Mouse (Mus musculus): ENCODE measurements at regions not wholly inside any gene's neighbourhood (a gene's known extent, or its start where the extent isn't known, plus 50 kb on each side); places are given as distances from the start of the nearest gene placed in this dataset.

DNA sequence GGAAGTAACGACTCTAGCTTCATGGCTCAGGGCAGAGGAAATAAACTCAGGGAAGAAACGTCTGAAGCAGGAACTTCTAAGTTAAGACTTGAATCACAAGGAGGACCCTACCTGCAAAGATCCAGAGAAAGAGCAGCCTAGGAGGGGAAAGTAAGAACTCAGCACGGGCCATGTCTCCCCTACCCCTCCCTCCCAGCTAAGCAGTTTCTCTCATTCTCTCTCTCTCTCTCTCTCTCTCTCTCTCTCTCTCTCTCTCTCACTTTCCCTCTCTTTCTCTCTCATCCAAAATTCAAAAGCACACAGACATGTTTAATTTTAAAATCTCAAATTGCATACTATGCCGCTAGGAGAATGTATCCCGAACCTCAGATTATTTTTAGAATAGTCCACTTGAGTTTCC lies 267.3 kb downstream of the Dhx15 start:
- DNase-seq (ENCODE audit: low read depth, low spot score) = no peak

DNA sequence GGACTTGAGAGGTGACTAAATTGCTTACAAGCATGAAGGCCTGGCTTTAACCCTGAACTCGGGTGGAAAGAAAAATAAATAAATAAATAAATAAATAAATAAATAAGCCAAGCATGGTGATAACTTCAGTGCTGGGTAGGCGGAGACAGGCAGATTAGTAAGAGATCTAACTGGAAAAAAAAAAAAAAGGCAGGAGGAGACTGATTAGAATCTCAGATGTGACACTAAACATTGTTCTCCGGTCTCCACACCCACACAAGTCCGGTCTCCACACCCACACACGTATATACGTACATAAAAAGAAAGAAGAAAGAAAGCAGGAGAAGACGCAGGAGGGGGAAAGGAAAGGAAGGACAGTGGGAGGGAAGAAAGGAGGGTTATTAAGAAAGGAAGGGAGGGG lies 267.8 kb downstream of the Dhx15 start:
- DNase-seq (ENCODE audit: low read depth, low spot score) = no peak

DNA sequence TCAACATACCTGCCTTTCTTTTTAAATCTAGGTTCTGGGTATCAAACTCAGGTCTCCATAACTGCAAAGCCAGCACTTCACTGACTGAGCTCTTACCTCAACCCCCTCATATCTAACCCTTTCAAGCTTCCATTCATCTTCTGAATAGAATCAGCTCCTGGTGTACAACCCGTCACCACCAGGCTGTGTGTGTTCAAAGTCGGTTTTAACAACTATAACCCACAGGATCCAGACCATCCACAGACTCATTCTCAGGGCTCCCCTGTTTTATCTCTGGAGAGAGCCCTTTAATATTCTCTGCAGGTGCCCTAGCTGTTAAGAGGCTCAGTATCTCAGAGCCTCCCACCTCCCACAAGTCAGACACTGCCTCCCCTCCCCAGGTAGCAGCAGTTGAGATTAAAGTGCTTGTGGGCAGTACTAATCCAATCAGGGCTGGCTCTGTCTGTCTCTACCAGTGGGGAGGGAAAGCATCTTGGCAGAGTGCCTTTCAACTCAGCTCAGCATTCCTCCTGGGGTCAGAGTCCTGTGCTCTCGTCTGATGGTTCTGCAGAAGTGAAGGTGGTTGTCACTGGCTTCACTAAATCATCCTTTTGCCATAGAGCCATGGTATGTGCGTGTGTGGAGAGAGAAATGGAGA lies 272.4 kb downstream of the Dhx15 start:
- no peak for DNase-seq (ENCODE audit: low read depth, low spot score)

DNA sequence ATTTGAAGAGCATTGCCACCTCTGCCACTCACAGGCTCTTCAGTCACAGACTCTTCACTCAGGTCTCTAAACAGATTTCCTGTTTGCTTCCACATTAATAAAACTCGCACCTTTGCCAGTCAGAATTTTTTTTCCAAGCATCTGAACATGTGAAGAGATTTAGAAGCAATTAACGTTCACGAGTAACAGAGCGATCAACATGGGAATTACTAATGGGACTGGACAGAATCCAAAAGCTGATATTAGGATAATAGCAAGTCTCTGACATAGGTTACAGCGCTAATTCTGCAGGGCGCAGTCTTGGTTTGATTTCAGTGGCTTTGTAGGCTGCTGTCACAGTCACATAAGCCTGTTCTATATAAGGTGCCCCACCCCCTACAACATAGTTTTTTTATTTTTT lies 275.6 kb downstream of the Dhx15 start:
- no peak for DNase-seq (ENCODE audit: low read depth, low spot score)

DNA sequence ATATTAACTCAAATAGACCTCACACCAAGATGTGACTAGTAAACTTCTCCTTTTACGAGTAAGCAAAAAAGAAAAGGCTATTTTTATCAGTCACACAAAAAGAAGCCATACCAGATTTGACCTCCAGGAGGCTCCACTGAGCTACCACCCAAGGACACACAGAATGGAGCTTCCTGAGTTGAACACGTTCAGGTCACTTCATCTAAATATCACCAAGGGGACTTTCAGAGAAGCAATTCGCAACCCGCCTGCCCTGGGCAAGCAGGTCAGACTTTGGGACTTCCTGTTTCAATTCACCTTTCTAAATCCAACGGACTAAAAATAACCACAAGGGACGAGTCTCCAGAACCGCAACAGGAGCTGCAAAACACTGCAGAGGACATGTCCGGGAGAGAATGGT lies 281.5 kb downstream of the Dhx15 start:
- DNase-seq (ENCODE audit: low read depth, low spot score) = peak; percentile 4

DNA sequence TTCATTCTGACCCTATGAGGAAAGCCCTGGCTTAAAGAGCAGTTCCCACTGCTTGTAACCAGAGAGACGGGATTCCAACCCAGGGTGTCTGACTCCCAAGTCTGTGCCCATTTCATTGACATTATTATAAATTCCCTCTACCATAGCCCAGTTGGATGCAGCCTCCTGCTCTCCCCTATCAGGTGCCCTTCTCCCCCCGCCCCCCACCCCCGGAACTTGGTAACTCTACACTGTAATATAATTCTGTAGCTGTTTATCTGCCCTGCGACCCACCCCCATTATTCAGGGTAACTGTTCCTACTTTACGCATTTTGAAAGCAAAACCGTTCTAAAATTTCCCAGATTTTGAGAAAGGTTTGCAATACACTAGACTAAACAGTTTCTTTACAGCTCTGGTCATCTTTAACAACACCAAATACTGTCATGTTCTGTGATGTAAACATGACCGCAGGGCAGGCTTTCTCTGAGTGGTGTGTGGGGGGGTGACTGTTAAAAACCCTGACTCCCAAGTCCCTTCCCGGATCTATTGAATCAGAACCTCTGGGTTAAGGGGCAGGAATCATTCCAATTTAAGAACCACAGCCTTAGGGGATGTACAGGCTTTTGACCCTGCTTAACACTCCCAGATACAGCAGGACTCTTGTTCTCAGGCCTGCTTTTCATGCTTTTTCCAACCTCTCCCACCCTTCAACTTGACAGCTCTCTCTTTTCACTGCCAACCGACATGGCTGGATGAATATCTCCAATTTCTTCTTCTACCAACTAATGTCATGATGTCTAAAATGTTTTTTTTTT lies 283.8 kb downstream of the Dhx15 start:
- DNase-seq (ENCODE audit: low read depth, low spot score) = no peak

DNA sequence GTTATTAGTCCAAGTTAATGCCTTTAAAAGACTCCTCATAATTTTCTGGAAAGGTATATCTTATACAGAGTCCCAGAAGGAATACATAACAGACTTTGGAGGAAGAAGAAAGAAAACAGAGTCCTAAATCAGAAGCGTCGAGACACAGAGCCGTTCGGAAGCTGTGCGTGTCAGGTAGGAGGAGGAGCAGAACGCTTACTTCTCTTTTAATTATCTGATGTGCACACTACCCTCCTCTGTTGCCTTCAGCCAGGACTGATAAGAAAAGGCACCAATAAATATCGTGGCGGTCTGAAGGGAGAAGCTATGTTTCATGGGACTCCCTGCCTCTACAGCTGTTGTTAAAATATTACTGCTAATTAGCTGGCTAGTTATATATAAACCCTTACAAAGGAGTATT lies 296.2 kb downstream of the Dhx15 start:
- no peak for DNase-seq (ENCODE audit: low read depth, low spot score)

DNA sequence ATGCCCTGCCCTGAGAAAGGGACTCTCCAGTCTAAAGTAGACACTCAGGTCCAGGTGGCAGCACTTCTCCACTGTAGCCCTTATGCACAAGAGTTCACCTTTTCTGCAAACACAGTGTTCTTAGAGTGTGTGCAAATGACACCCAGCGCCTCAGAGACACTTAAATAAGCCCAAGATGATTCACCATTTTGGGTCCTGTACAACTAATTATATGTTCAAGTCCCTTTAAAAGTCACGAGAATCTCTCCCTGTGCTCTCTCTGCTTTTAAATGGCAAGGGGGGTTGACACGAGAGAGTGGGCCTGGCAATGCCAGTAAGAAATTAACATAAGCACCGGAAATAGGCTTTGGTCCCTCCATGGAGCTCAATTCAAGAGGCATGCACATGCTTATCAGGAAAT lies 299.0 kb downstream of the Dhx15 start:
- DNase-seq (ENCODE audit: low read depth, low spot score) = no peak

DNA sequence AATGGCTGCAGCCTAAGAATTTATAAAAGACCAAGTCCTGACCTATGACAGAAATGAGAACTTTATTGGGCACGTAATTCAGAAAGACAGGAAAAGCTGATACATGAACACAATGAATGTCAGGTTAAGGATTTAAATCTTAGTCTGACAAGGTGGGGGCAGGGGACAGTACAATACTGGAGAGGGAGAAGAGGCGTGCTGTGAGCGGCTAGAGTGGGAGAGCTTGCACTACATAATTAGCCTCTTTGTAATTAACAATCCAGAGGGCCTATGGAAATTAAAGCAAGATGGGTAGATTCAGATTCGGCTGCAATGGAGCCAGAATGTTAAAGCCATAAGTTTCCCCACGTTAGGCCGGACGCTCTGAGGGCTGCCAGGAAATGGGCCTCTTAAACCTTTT lies 301.9 kb downstream of the Dhx15 start:
- no peak for DNase-seq (ENCODE audit: low read depth, low spot score)

DNA sequence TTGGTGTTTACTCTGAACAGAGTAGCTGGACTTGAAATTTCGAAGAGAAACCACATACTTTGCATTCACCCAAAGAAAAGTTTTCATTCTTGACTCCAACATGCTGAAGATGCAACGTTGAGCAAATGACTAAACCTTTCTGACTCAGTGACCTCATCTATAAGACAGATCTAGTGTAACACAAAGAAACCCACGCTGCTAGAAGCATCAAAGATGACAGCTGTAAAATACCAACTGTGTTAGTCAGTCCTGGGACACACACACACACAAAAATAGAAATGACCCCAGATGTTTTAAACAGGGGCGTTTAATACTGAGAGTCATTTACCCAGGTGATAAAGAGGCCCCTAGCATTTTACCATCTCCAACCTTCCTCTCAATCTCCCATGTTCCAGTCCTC lies 307.7 kb downstream of the Dhx15 start:
- no peak for DNase-seq (ENCODE audit: low read depth, low spot score)

DNA sequence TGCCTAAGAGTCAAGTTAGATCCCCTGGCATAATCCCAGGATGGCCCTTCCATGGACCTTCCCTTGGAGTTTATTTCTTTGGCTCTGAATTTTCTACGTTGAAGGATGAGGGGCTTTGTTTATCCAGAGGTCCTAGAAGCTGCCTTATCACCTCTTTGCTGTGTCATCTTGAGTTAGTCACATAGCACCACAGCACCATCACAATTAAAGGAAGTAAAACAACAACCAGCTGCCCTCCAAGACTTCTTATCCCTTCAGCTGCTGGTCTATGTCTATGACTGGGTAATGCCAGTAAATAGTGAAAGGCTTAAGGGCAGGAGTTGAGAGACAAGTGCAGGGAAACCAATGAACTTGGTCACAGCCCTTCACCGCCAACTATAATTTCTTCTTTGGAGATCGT lies 308.1 kb downstream of the Dhx15 start:
- DNase-seq (ENCODE audit: low read depth, low spot score) = no peak

DNA sequence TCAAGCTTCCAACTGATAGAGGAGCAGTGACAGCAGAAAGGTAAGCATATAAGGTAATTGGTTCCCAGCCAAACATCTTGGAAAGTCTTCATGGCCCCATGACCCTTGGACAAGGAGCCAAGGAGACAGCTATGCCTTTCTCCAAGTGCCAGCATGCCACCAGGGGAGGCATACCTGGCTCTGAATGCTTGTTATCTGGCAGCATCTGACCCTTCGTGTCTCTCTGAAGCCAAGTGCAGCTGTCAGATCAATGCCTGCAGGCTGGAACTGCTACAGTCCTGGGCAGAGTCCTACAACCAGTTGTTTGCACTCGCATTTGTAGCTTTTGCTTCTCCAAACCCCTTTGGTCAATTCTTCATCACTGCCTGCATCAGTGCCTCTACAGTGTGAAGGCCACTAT lies 309.3 kb upstream of the Ppargc1a start:
- no peak for DNase-seq (ENCODE audit: low read depth, low spot score)

DNA sequence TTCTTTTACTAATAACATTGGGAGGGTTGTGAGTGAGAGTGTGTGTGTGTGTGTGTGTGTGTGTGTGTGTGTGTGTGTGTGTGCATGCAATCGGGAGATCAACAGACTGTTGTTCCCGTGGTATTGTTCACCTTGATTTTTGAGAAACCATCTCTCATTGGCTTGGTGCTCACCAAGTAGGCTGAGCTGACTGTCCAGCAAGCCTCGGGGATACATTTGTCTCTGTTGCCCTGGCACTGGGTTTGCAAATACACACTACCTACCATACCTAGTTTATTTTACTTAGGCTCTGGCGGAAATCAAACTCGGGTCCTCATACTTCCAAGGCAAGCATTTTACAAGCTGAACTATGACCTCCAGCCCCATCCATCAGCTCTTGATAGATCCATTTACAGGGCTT lies 306.0 kb upstream of the Ppargc1a start:
- DNase-seq (ENCODE audit: low read depth, low spot score) = no peak

DNA sequence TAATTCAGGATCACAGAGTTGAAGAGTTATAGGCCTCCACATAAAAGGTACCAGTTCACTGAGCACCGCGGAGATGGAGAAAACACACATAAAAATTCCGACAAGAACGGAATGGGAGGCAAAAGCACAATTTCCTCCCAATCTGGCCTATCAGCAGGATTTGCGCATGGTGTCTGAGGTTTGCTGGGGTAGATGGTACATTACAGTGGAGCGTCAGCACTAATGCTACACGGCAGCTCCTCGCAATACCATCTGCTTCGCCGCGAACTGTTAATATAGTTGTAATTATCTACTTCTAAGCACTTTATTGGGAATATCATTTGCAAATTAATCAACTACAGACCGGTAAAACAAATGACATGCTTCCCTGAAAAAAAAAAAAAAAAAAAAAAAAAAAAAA lies 304.2 kb upstream of the Ppargc1a start:
- no peak for DNase-seq (ENCODE audit: low read depth, low spot score)

DNA sequence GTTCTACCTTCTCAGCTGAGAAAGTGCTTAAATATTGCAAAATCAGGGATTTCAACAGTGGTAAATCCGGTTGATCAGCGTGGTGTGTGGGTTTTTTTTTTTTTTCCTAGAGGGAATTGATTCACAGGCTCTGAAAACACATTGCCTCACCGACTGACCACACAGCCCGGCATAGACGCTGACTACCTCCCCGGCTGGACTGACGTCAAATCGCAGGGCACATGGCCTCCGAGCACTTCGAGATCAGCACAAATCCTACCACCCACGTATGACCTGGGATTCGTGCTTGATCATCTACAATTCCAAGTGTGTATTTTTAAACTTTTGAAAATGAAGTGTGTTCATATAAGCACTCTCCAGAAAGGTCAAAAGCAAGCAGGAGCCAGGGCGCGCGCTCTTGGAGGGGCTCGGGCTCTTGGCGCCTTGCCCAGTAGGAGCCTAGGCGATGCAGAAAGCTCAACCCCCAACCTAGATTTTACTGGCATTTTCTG lies 300.7 kb upstream of the Ppargc1a start:
- DNase-seq (ENCODE audit: low read depth, low spot score) = no peak

DNA sequence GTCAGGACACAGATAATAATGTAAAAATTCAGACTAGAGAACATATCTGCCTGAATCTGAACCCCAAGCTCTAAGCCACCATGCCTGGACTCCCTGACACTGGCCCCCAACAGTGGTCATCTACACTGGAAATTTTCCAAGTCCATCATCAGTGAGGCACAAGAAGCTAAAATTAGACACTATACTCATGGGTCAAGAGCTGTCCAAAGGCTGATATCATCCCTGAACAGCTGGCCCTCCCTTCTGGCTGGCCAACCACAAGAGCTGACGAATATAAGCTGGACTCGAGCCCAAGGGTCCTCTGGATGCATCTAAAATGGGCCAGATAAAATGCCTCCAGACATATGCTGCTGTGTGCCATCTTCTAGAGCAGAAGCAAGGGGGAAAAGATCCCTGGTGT lies 298.5 kb upstream of the Ppargc1a start:
- no peak for DNase-seq (ENCODE audit: low read depth, low spot score)

DNA sequence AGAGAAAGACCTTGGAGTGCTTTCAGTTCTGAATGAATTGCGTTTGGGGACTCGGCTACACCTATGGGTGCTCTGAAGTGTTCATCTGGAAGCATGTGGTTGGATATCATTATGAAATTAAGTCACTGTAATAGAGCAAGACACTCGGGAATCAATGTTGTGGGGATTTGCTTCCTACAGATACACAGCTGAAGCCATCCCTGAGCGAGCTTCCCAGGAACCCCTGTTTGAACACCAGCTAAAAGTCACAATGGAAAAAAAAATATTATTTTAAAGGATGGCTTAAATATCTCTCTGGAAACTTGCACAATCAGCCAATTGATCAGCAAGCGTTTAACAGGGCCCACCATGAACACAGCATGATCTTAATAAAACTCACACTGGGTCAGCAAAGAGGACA lies 293.0 kb upstream of the Ppargc1a start:
- DNase-seq (ENCODE audit: low read depth, low spot score) = no peak

DNA sequence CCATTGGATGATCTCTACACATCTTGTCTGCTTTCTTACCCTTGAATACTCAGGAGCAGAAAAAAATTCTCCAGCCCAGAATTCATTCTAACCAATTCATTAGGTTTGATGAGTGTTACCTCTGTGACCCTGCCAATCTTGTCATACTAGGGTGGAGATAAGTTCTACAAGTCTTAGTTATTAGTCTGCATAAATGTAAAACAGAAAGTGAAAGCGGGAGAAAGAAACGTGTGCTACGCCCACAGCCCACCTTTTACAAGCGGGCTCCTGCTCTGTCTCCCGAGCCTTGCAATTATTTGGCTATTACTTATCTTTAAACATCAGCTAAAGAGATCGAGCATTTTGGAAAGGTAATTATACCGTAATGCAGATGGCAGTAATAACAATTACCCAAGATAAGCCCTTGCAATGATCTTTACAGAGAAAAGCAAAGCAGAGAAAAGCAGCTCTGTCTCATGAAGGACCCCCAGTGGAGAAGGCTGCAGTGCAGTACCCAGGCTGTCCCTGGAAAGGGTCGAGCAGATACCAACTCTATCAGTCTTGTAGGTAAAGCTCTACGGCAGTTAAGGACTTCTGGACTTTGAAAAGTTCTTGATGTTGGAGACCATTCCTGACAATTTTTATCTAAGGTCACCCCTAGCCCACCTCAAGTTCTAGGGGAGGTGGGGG lies 286.1 kb upstream of the Ppargc1a start:
- no peak for DNase-seq (ENCODE audit: low read depth, low spot score)

DNA sequence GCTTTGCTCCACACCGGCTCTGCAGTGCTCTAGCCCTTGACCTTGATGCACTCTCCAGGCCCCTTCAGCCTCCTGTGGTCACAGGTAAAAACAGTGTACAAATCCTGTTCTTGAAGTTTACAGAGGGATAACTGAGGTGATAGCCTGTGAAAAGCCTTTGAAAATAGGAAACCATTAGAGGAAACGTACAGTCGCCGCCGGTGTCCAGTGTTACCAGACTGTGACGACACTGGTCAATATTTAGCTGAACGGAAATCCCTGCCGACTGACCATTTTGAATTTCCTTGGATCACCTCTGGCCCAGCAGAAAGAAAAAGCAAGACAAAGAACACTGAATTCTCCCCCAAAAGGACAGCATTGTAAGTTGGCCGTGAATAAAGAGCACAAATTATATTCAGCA lies 282.6 kb upstream of the Ppargc1a start:
- DNase-seq (ENCODE audit: low read depth, low spot score) = no peak

DNA sequence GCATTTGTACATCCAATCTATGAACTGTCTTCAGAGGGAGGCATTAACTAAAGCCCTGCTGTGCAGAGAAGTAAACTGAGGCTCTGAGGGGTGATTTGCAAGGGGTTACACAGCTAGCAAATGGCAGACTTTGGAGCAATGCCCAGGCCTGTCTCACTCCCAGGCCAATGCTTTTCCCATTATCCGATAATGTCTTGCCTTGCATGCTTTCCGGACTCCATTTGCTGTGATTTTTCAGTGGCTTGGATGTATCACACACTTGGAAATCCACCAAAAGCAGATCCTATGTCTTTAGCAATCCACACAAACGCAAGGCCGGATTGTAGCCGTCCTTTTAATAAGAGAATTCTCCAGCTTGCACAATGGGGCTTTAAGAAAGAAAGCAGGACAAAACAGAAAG lies 281.7 kb upstream of the Ppargc1a start:
- no peak for DNase-seq (ENCODE audit: low read depth, low spot score)

DNA sequence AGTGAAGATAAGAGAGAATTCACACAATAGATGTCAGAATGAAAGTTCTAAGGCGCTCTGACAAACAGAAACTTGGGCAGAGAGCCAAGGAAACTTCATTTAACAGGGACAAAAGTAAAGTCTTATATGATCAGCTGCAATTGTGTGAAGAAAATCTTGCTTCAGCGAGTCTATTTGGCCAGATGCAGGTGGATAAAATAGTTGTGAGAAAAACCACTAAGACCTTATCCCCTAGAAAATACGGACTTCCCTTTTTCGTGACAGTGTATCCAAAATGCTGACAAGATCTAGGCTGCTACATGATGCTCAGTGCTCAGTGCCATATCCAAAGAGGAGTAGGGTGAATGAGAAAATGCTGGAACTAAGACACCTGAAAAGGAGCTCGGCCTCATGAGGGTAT lies 274.7 kb upstream of the Ppargc1a start:
- no peak for DNase-seq (ENCODE audit: low read depth, low spot score)

DNA sequence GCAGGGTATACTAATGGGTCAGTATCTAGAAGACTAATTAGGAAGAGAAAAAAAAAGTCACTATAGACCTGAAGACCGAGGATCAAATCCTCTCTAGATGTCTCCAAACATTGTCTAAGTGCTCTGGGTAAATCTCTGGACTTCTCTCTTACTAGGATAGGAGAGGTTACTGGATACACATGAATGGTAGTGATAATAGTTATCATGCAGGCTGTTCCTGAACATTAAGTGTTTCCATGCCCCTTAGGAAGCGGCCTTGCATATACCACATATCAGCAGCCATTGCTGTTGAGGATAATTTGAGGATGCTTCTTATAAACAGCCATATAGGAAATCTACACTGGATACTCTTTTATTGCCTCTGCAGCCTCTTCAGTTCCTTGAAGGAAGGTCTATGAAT lies 274.2 kb upstream of the Ppargc1a start:
- no peak for DNase-seq (ENCODE audit: low read depth, low spot score)
